Mouse (Mus musculus) midbrain, embryonic 14.5 days (tissue): Measurements from ENCODE around the gene Tas1r3. TPM values are rescaled to one million over a fixed set of nuclear protein-coding genes. Genes with fewer than 3 reads are reported as not detected.
A peak's percentile ranks its signal among the peaks of the same experiment; 100 is the strongest.

Experiments used
- ATAC-seq: fragments of 200-750 bp; cut with Nextera tagmentation; 2 replicates; pipeline ENCODE4 v1.8.0; 2017; ENCODE audit warnings: moderate number of reproducible peaks, moderate library complexity; ENCODE audit not compliant: low FRiP score, low TSS enrichment
- DNase-seq: peaks from one replicate; pipeline ENCODE4 v3.0.0-alpha.2; 2015
- H3K27ac ChIP-seq: fragments of 300-500 bp; sonication (generic); replicated peaks from 2 replicates; pipeline ENCODE4 v1.5.1; 2014; ENCODE audit warnings: mild to moderate bottlenecking, low read depth, low read length, moderate library complexity
- H3K27me3 ChIP-seq: fragments of 300-500 bp; sonication (generic); 2 replicates; pipeline ENCODE4 v1.6.1; 2014; ENCODE audit warnings: low read length, control low read depth, mixed read lengths; ENCODE audit not compliant: control insufficient read depth, insufficient read depth
- H3K36me3 ChIP-seq: fragments of 300-500 bp; sonication (generic); 2 replicates; pipeline ENCODE4 v1.6.1; 2014; ENCODE audit warnings: low read length, control low read depth; ENCODE audit not compliant: control insufficient read depth, insufficient read depth
- H3K4me1 ChIP-seq: fragments of 300-500 bp; sonication (generic); 2 replicates; pipeline ENCODE4 v1.6.1; 2014; ENCODE audit warnings: mild to moderate bottlenecking, antibody characterized with exemption, low read length, control low read depth; ENCODE audit not compliant: control insufficient read depth, insufficient read depth
- H3K4me2 ChIP-seq: fragments of 300-500 bp; sonication (generic); 2 replicates; pipeline ENCODE4 v1.6.1; 2014; ENCODE audit warnings: mild to moderate bottlenecking, low read length, moderate library complexity
- H3K4me3 ChIP-seq: fragments of 300-500 bp; sonication (generic); replicated peaks from 2 replicates; pipeline ENCODE4 v1.5.1; 2014; ENCODE audit warnings: low read depth, low read length
- H3K9ac ChIP-seq: fragments of 300-500 bp; sonication (generic); replicated peaks from 2 replicates; pipeline ENCODE4 v1.6.1; 2014; ENCODE audit warnings: mild to moderate bottlenecking, low read length, moderate library complexity
- H3K9me3 ChIP-seq: fragments of 300-500 bp; sonication (generic); 2 replicates; pipeline ENCODE4 v1.6.1; 2016; ENCODE audit warnings: low read length, control low read depth, mixed read lengths; ENCODE audit not compliant: control insufficient read depth
- whole genome bisulfite sequencing: fragments of 180-500 bp; shearing (Covaris S2); extraction: QIAGEN DNeasy Blood & Tissue Kit; methylation state at CpG from one replicate; pipeline ENCODE4 v1.1.7; 2014; 5-methylcytosine and 5-hydroxymethylcytosine counted together
- microRNA-seq: library from miRNA; unstranded; fragments of <30 nt; microRNA quantifications from one replicate; pipeline ENCODE4, GENCODE M21; 2016
- polyA plus RNA-seq: library from polyadenylated mRNA; unstranded; fragments of >200 nt; fragmentation: Nextera tagmentation; extraction: Ambion mirVana; gene quantifications from 2 replicates; pipeline ENCODE4 v1.2.1, GENCODE M21; 2014

Tas1r3 gene
- polyA plus RNA-seq, 1 experiment from 2014 or later: 0.57 TPM

DNA sequence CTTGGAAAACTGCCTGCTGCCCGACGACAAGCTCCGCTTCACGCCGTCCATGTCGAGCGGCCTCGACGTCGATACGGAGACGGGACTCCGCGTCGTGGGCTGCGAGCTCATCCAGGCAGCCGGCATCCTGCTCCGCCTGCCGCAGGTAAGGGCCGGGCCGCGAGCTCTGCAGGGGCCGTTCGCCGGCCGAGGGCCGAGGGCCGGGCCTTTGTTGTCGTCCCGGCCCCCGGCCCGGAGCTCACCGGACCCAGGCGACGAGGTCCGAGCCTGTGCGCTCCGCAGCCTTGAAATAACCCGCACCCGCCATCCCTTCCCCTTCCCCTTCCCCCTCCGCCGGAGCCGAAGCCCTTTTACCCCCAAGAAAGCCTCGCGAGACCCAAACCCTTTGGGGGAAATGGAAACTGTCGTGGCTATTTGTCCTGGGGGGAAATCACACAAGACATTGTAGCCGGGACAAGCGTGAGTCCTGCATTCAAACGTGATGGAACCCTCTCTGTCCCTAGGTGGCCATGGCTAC, 50.4 kb downstream of the Tas1r3 start:
- Histone ChIP-seq H3K9me3 (no peaks in the 10 kb centered on the region), H3K4me1 (peaks cover 18% of the 10 kb centered on the region), H3K9ac (peak overlapping the region; percentile 99), H3K27ac (peak overlapping the region; percentile 87), H3K36me3 (peaks cover 76% of the 10 kb centered on the region), H3K4me3 (peak overlapping the region; percentile 99), H3K4me2 (peak overlapping the region; percentile 96), H3K27me3 (no peaks in the 10 kb centered on the region)
- DNase-seq: peak; percentile 57
- peak; percentile 11; the same call in 1 of the 2 replicates for ATAC-seq
- under 1% methylated on average over 47 of the region's 49 CpGs for WGBS

DNA sequence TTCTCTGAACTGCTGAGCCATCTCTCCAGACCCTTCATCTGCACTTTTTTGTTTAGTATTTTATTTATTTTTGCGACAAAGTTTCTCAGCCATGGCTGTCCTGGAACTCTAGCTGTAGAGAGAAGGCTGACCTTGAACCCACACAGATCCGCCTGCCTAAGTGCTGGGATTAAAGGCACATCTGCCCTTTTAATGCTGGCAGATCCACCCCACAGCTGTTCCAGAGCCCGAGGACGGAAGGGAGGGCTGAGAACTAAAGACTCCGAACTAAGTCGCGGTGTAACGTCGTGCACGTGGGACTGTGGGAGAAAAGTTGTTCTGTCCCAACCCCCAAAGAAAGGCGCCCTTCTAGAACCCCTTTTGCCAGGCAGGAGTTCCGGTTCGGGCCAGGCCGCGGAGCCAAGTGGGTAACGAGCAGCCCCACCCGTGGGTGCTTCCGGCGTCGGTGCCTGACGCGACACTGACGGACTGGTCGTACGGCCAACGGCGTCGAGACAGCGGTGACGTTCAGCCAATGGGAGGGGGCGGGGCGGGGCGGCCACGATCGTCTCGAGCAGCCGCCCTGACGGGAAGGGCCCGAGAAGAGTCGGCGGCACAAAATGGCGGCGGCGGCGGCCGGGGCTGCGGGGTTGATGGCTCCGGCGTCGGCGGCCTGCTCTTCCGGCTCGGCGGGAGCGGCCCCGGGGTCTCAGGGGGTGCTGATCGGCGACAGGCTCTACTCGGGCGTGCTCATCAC, 51.1 kb downstream of the Tas1r3 start, which contains the start of gene Ccnl2:
Gene Ccnl2, plus strand, starts transcription at position 561 of the 736 bp plus-strand sequence.
- Histone ChIP-seq H3K9ac (peak within 1 kb of the TSS; percentile 99), H3K27ac (peak within 1 kb of the TSS; percentile 87), H3K4me1 (peaks cover 18% of the 10 kb centered on the region), H3K9me3 (no peaks in the 10 kb centered on the region), H3K4me3 (peak within 1 kb of the TSS; percentile 99), H3K4me2 (peak within 1 kb of the TSS; percentile 96), H3K36me3 (peaks cover 75% of the 10 kb centered on the region), H3K27me3 (no peaks in the 10 kb centered on the region)
- DNase-seq (peak; percentile 98), ATAC-seq (peak; percentile 99)
- under 1% methylated on average over 60 of the region's 60 CpGs for WGBS

Small RNAs within 50 kb of the gene (microRNA-seq; reads per million reads assigned to microRNA genes)
- gene Gm22991: not detected

Other genes starting within 250 kb of the Tas1r3 start
- 49.4 and 49.9 TPM in 2 replicates for gene Cdk11b, start 238.5 kb downstream of the Tas1r3 start, polyA plus RNA-seq
- gene Gm10563, start 218.0 kb downstream of the Tas1r3 start, polyA plus RNA-seq: not detected in 2 replicates
- 2.5 and 3.9 TPM in 2 replicates for gene Mmp23, start 210.0 kb downstream of the Tas1r3 start, polyA plus RNA-seq
- gene Mib2, start 194.2 kb downstream of the Tas1r3 start, polyA plus RNA-seq: 39.6 and 40.8 TPM in 2 replicates
- 6.3 and 13.8 TPM in 2 replicates for gene Fndc10, start 169.0 kb downstream of the Tas1r3 start, polyA plus RNA-seq
- gene Ssu72, start 158.6 kb downstream of the Tas1r3 start, polyA plus RNA-seq: 162 and 177 TPM in 2 replicates
- 7.5 and 19.8 TPM in 2 replicates for gene Tmem240, start 128.6 kb downstream of the Tas1r3 start, polyA plus RNA-seq
- gene Atad3a, start 102.3 kb downstream of the Tas1r3 start, polyA plus RNA-seq: 77.4 and 79.8 TPM in 2 replicates
- 18.0 and 24.4 TPM in 2 replicates for gene Vwa1, start 88.7 kb downstream of the Tas1r3 start, polyA plus RNA-seq
- 0.43 and 0.51 TPM in 2 replicates for gene Tmem88b, start 77.5 kb downstream of the Tas1r3 start, polyA plus RNA-seq
- not detected in 2 replicates for gene Ankrd65, start 72.9 kb downstream of the Tas1r3 start, polyA plus RNA-seq
- 255 and 298 TPM in 2 replicates for gene Mrpl20, start 60.5 kb downstream of the Tas1r3 start, polyA plus RNA-seq
- gene Ccnl2, start 50.9 kb downstream of the Tas1r3 start, polyA plus RNA-seq: 134 and 162 TPM in 2 replicates
- gene Aurkaip1, start 32.1 kb downstream of the Tas1r3 start, polyA plus RNA-seq: 118 and 129 TPM in 2 replicates
- 6.0 and 17.5 TPM in 2 replicates for gene Mxra8, start 23.7 kb downstream of the Tas1r3 start, polyA plus RNA-seq
- gene Dvl1, start 16.0 kb downstream of the Tas1r3 start, polyA plus RNA-seq: 15.3 and 18.0 TPM in 2 replicates
- gene Cptp, start 6.1 kb upstream of the Tas1r3 start, polyA plus RNA-seq: 24.6 and 31.2 TPM in 2 replicates
- 78.2 and 83.2 TPM in 2 replicates for gene Ints11, start 6.2 kb upstream of the Tas1r3 start, polyA plus RNA-seq
- gene Pusl1, start 28.4 kb upstream of the Tas1r3 start, polyA plus RNA-seq: 45.8 and 54.5 TPM in 2 replicates
- 76.6 and 84.8 TPM in 2 replicates for gene Acap3, start 28.5 kb upstream of the Tas1r3 start, polyA plus RNA-seq
- 131 and 138 TPM in 2 replicates for gene Ube2j2, start 80.5 kb upstream of the Tas1r3 start, polyA plus RNA-seq
- 7.1 and 8.3 TPM in 2 replicates for gene C1qtnf12, start 99.0 kb upstream of the Tas1r3 start, polyA plus RNA-seq
- gene B3galt6, start 129.3 kb upstream of the Tas1r3 start, polyA plus RNA-seq: 36.3 and 38.7 TPM in 2 replicates
- 105 and 112 TPM in 2 replicates for gene Sdf4, start 129.5 kb upstream of the Tas1r3 start, polyA plus RNA-seq
- gene Tnfrsf4, start 150.5 kb upstream of the Tas1r3 start, polyA plus RNA-seq: 0.47 and 0.49 TPM in 2 replicates
- 1.4 and 2.4 TPM in 2 replicates for gene Tnfrsf18, start 162.8 kb upstream of the Tas1r3 start, polyA plus RNA-seq
- gene Ttll10, start 196.1 kb upstream of the Tas1r3 start, polyA plus RNA-seq: 0.28 TPM in 1 of 2 replicates, not detected in the other
- 26.1 and 32.8 TPM in 2 replicates for gene 9430015G10Rik, start 246.6 kb upstream of the Tas1r3 start, polyA plus RNA-seq